Mouse (Mus musculus) forebrain, embryonic 16.5 days (tissue): Measurements from ENCODE around the gene Fam181a. TPM values are rescaled to one million over a fixed set of nuclear protein-coding genes. Genes with fewer than 3 reads are reported as not detected.
A peak's percentile ranks its signal among the peaks of the same experiment; 100 is the strongest.

Experiments used
- ATAC-seq: fragments of 200-750 bp; cut with Nextera tagmentation; 2 replicates; pipeline ENCODE4 v1.8.0; 2017; ENCODE audit warnings: mild to moderate bottlenecking, moderate library complexity
- H3K27ac ChIP-seq: fragments of 300-500 bp; sonication (generic); 2 replicates; pipeline ENCODE4 v1.5.1; 2014; ENCODE audit warnings: low read length, control low read depth
- H3K27me3 ChIP-seq: fragments of 300-500 bp; sonication (generic); replicated peaks from 2 replicates; pipeline ENCODE4 v1.6.1; 2014; ENCODE audit warnings: low read length; ENCODE audit not compliant: control insufficient read depth, insufficient read depth
- H3K36me3 ChIP-seq: fragments of 300-500 bp; sonication (generic); 2 replicates; pipeline ENCODE4 v1.6.1; 2014; ENCODE audit not compliant: control insufficient read depth, insufficient read depth
- H3K4me1 ChIP-seq: fragments of 300-500 bp; sonication (generic); replicated peaks from 2 replicates; pipeline ENCODE4 v1.6.1; 2014; ENCODE audit warnings: low read length; ENCODE audit not compliant: control insufficient read depth, insufficient read depth
- H3K4me2 ChIP-seq: fragments of 300-500 bp; sonication (generic); 2 replicates; pipeline ENCODE4 v1.6.1; 2014; ENCODE audit warnings: mild to moderate bottlenecking, low read length, control low read depth
- H3K4me3 ChIP-seq: fragments of 300-500 bp; sonication (generic); replicated peaks from 2 replicates; pipeline ENCODE4 v1.5.1; 2014; ENCODE audit warnings: mild to moderate bottlenecking, low read length, control low read depth
- H3K9ac ChIP-seq: fragments of 300-500 bp; sonication (generic); replicated peaks from 2 replicates; pipeline ENCODE4 v1.6.1; 2014; ENCODE audit warnings: low read depth, low read length, control low read depth
- H3K9me3 ChIP-seq: fragments of 300-500 bp; sonication (generic); 2 replicates; pipeline ENCODE4 v1.6.1; 2016; ENCODE audit warnings: low read length; ENCODE audit not compliant: control insufficient read depth
- WGBS: fragments of 180-500 bp; shearing (Covaris S2); extraction: QIAGEN DNeasy Blood & Tissue Kit; methylation state at CpG from one replicate; pipeline ENCODE4 v1.1.7; 2014; 5-methylcytosine and 5-hydroxymethylcytosine counted together
- polyA plus RNA-seq: library from polyadenylated mRNA; unstranded; fragments of >200 nt; fragmentation: Nextera tagmentation; extraction: Ambion mirVana; gene quantifications from 2 replicates; pipeline ENCODE4 v1.2.1, GENCODE M21; 2015

The Fam181a gene
- polyA plus RNA-seq, 1 experiment from 2014 or later: 3.0 TPM

- WGBS: 94% methylated on average over 8 of the region's 8 CpGs
- H3K36me3 ChIP-seq: no peaks in the 10 kb centered on the region
- peaks cover 20% of the 10 kb centered on the region for H3K4me1 ChIP-seq
- H3K9me3 ChIP-seq: no peaks in the 10 kb centered on the region
- H3K9ac ChIP-seq: no peak overlapping the region
- H3K4me3 ChIP-seq: no peak overlapping the region
- H3K27ac ChIP-seq: no peak overlapping the region
- H3K4me2 ChIP-seq: no peak overlapping the region
- ATAC-seq: no peak
- H3K27me3 ChIP-seq: no peaks in the 10 kb centered on the region
Observed at GRCm38 (mm10) chr12:103311921-103312320, 1.1 kb downstream of the Fam181a start.

DNA sequence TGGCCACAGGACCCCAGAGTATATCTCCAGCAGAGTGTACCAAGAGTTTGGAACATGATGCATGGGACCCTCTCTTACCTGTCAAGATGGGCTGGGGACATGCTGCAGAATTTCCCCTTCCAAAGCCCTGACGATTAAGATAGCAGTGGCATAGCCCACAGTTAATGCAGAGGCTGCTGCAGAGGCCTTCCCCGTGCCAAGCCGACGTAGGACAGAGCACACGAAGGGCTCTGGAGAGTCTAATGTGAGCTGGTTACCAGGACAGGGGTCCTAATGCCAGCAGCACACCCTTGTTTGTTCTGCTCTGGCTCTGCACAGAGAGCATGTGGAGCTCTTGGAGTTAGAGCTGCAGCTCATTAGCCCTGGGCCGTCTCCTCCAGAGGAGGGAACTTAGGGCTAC is 2.5 kb downstream of the Fam181a start:
- Histone ChIP-seq H3K4me2 (no peak overlapping the region; the same call in 1 of the 2 replicates), H3K4me1 (peaks cover 20% of the 10 kb centered on the region), H3K27me3 (no peaks in the 10 kb centered on the region), H3K36me3 (no peaks in the 10 kb centered on the region), H3K9ac (no peak overlapping the region), H3K4me3 (no peak overlapping the region), H3K9me3 (no peaks in the 10 kb centered on the region), H3K27ac (no peak overlapping the region)
- ATAC-seq: peak; percentile 2; the same call in 1 of the 2 replicates
- WGBS: 31% methylated on average over 6 of the region's 6 CpGs

GRCm38 (mm10) chr12:103313871-103314639 is 3.3 kb downstream of the Fam181a start:
- Histone ChIP-seq H3K27me3 (no peaks in the 10 kb centered on the region), H3K4me3 (peak overlapping the region; percentile 40), H3K27ac (no peak overlapping the region), H3K9me3 (no peaks in the 10 kb centered on the region), H3K36me3 (no peaks in the 10 kb centered on the region), H3K4me2 (peak overlapping the region; percentile 72), H3K9ac (peak overlapping the region; percentile 15; the same call in 1 of the 2 replicates), H3K4me1 (peaks cover 20% of the 10 kb centered on the region)
- 6% methylated on average over 21 of the region's 21 CpGs for WGBS
- peak; percentile 75 for ATAC-seq

DNA sequence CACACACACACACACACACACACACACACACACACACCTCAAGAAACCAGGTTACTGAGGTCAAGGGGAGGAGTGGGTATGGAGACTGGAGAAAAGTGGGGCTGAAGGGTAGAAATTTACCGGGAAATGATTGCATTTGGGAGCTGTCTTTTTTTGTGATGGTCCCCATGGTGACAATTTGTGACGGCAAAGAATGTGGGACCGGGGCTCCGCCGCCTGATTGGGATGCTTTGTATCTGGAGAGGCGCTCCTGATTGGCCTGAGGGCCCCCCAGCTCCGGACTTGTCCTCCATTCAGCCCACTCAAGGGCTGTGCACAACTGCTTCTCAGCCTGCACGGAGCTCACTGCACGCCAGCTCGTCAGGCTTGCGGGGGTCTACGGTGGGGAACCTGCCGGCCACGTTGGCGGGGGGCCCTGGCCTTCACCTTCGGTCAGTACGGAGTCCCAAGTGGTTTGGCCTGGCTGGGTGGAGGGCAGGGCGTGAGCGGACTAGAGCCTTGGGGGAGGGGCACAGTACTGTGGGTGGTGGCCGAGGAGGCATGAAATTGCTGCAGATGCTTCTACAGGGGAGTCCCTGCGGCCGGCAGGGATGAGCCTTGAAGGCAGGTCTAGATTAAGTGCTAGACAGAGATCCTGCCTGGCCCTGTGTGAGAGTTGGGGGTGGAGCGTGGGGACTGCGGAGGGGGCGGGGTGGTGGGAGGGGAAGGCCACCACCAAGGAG is 4.0 kb downstream of the Fam181a start:
- H3K36me3 ChIP-seq: no peaks in the 10 kb centered on the region
- H3K4me3 ChIP-seq: peak overlapping the region; percentile 40
- no peaks in the 10 kb centered on the region for H3K27me3 ChIP-seq
- H3K9ac ChIP-seq: peak overlapping the region; percentile 52
- H3K27ac ChIP-seq: no peak overlapping the region; the same call in 1 of the 2 replicates
- no peaks in the 10 kb centered on the region for H3K9me3 ChIP-seq
- whole genome bisulfite sequencing: under 1% methylated on average over 21 of the region's 25 CpGs
- peak overlapping the region; percentile 72 for H3K4me2 ChIP-seq
- peaks cover 20% of the 10 kb centered on the region for H3K4me1 ChIP-seq
- ATAC-seq: peak; percentile 72

- Histone ChIP-seq H3K4me3 (no peak overlapping the region), H3K9ac (no peak overlapping the region), H3K9me3 (no peaks in the 10 kb centered on the region), H3K27ac (no peak overlapping the region), H3K27me3 (no peaks in the 10 kb centered on the region), H3K36me3 (no peaks in the 10 kb centered on the region), H3K4me1 (peaks cover 20% of the 10 kb centered on the region), H3K4me2 (no peak overlapping the region)
- WGBS: 32% methylated on average over 20 of the region's 20 CpGs
- ATAC-seq: no peak
Observed at GRCm38 (mm10) chr12:103315831-103316545, 5.2 kb downstream of the Fam181a start.

DNA sequence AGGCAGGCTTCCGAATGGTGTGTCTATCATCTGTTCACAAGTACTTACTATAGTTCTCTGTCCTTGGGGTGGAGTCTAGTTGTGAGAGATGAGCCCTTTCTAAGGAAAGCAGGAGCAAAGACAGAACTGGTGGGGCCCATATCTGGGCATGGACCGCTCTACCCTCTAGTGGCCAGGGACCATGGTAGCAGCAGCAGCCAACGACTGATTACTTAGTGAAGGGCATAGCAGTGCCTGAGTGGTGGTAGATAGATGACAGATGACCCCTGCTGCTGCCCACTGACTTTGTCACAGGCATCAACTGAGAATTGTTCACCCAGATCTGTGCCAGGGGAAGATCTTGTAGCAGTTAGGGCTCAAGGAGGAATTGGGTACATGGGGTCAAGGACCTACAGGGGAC is 12.0 kb downstream of the Fam181a start:
- no peak overlapping the region for H3K4me3 ChIP-seq
- H3K9ac ChIP-seq: no peak overlapping the region
- 44% methylated on average over 3 of the region's 3 CpGs for WGBS
- ATAC-seq: no peak
- no peaks in the 10 kb centered on the region for H3K36me3 ChIP-seq
- H3K4me1 ChIP-seq: peaks cover 8% of the 10 kb centered on the region; the same call in 1 of the 2 replicates
- peaks cover 2% of the 10 kb centered on the region; the same call in 1 of the 2 replicates for H3K27me3 ChIP-seq
- H3K4me2 ChIP-seq: no peak overlapping the region
- no peaks in the 10 kb centered on the region for H3K9me3 ChIP-seq
- H3K27ac ChIP-seq: no peak overlapping the region

- Histone ChIP-seq H3K9ac (peak overlapping the region; percentile 55), H3K27ac (no peak overlapping the region), H3K4me1 (peaks cover 8% of the 10 kb centered on the region; the same call in 1 of the 2 replicates), H3K36me3 (no peaks in the 10 kb centered on the region), H3K9me3 (no peaks in the 10 kb centered on the region), H3K4me3 (peak overlapping the region; percentile 44), H3K4me2 (peak overlapping the region; percentile 68), H3K27me3 (peaks cover 2% of the 10 kb centered on the region; the same call in 1 of the 2 replicates)
- WGBS: 9% methylated on average over 60 of the region's 60 CpGs
- ATAC-seq: peak; percentile 95
Observed at GRCm38 (mm10) chr12:103325156-103325857, 14.5 kb downstream of the Fam181a start.

DNA sequence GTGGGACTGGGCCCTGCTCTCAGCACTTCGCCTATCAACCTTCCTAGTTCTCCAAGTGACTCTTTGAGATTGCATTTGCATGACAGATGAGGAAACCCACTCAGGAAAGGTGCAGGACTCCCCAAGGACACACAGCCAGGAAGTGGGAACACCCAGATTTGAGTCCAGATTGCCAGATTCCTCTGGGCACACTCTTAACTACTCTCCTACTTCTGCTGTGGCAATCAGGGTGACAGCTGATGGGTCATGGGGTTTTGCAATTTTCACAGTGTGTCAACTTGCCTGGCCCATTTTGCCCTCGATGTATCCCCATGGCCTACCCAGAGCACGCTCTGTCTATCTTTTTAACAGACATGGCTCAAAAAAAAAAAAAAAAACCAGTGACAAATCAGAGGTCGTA is 15.8 kb downstream of the Fam181a start:
- no peak overlapping the region for H3K4me2 ChIP-seq
- peaks cover 2% of the 10 kb centered on the region; the same call in 1 of the 2 replicates for H3K27me3 ChIP-seq
- no peak overlapping the region for H3K4me3 ChIP-seq
- peaks cover 8% of the 10 kb centered on the region; the same call in 1 of the 2 replicates for H3K4me1 ChIP-seq
- no peak overlapping the region for H3K9ac ChIP-seq
- H3K9me3 ChIP-seq: no peaks in the 10 kb centered on the region
- 86% methylated on average over 4 of the region's 4 CpGs for WGBS
- no peak overlapping the region for H3K27ac ChIP-seq
- no peaks in the 10 kb centered on the region for H3K36me3 ChIP-seq
- no peak for ATAC-seq
